Mouse (Mus musculus): ENCODE data around the gene Kcnma1.

DNA sequence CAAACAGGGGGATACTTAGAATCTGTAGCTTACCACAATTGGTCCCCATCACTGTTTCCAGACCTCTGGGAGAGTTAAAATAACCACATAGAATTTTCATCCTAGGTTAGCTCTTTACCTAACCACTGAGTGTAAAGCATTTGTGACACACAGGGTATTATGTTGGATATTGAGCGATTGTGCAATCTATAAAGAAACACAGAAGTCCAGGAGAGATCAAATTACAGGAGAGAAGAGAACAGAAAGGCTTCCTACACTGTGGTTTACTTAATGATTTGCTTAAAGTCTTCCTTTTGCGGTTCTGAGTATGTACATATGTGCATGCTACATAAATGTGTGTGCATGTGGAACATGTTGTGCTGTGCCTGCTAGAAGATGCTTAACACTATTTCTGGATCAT lies 458.6 kb downstream of the Kcnma1 start:
- TF ChIP-seq CTCF (conservative IDR thresholded peaks at IDR 0.05; ENCODE audit: low read length) (no peak), NANOG (IDR thresholded peaks at IDR 0.05; ENCODE audit: borderline replicate concordance, low read length) (no peak)
